Mouse (Mus musculus) forebrain, embryonic 13.5 days (tissue): ENCODE measurements around the gene Tnfrsf9. TPM values are rescaled to one million over a fixed set of nuclear protein-coding genes. Genes with fewer than 3 reads are reported as not detected.
A peak's percentile ranks its signal among the peaks of the same experiment; 100 is the strongest.
"Not testable (repeated sequence)": the region's sequence is repeated elsewhere in the genome, so short reads cannot be mapped to it uniquely, and the experiment has no call there.

ENCODE experiments used
- ATAC-seq: fragments of 200-750 bp; cut with Nextera tagmentation; 2 replicates; pipeline ENCODE4 v1.8.0; 2017
- H3K27ac ChIP-seq: fragments of 300-500 bp; sonication (generic); 2 replicates; pipeline ENCODE4 v1.5.1; 2015; ENCODE audit warnings: inconsistent platforms, mild to moderate bottlenecking, moderate library complexity
- H3K27me3 ChIP-seq: fragments of 300-500 bp; sonication (generic); 2 replicates; pipeline ENCODE4 v1.6.1; 2015; ENCODE audit warnings: mild to moderate bottlenecking, inconsistent platforms
- H3K36me3 ChIP-seq: fragments of 300-500 bp; sonication (generic); 2 replicates; pipeline ENCODE4 v1.6.1; 2015; ENCODE audit warnings: mild to moderate bottlenecking, inconsistent platforms; ENCODE audit not compliant: poor library complexity, severe bottlenecking
- H3K4me1 ChIP-seq: fragments of 300-500 bp; sonication (generic); 2 replicates; pipeline ENCODE4 v1.6.1; 2015; ENCODE audit warnings: inconsistent platforms
- H3K4me2 ChIP-seq: fragments of 300-500 bp; sonication (generic); 2 replicates; pipeline ENCODE4 v1.6.1; 2015; ENCODE audit warnings: inconsistent platforms, mild to moderate bottlenecking, moderate library complexity
- H3K4me3 ChIP-seq: fragments of 300-500 bp; sonication (generic); 2 replicates; pipeline ENCODE4 v1.5.1; 2015; ENCODE audit warnings: mild to moderate bottlenecking, inconsistent platforms
- H3K9ac ChIP-seq: fragments of 300-500 bp; sonication (generic); 2 replicates; pipeline ENCODE4 v1.6.1; 2015; ENCODE audit warnings: mild to moderate bottlenecking, inconsistent platforms
- H3K9me3 ChIP-seq: fragments of 300-500 bp; sonication (generic); replicated peaks from 2 replicates; pipeline ENCODE4 v1.6.1; 2016; ENCODE audit warnings: inconsistent platforms
- WGBS: fragments of 180-500 bp; shearing (Covaris S2); methylation state at CpG from one replicate; pipeline ENCODE4 v1.1.7; 2015; 5-methylcytosine and 5-hydroxymethylcytosine counted together
- polyA plus RNA-seq: library from polyadenylated mRNA; unstranded; fragments of >200 nt; fragmentation: Nextera tagmentation; extraction: Ambion mirVana; gene quantifications from 2 replicates; pipeline ENCODE4 v1.2.1, GENCODE M21; 2015

Gene Tnfrsf9
- polyA plus RNA-seq, 1 experiment from 2014 or later: 0.13 TPM

DNA sequence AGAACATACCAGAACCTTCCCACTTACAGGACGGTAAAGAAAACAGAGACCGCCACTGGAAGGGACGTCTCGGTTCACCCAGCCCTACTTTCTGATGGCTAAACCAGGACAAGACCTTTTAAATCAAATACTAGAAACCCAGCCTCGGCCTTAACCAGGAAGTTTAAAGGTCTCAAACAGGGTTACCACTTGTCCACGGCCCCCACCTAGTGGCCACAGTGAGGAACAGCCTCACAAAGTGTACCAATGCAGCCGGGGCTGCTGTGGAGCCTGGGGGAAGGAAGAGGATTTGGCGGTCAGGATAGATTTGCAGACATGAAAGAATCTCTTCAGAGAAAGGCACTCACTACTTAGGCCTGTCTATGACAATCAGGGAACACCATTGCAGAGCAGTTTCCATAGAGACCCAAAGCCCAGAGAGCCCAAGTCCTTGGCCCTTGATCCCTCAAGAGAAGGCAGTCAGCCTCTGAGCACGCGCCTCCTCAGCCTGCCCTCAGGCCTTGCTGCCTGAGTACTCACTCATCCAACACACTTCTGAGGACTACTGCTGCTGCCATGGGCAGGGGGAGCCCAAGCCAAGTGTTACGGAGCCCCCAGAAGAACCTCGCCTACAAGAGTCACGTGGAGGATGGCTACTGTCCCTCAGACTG, 15.5 kb upstream of the Tnfrsf9 start:
- H3K4me2 ChIP-seq: no peak overlapping the region
- no peaks in the 10 kb centered on the region for H3K4me1 ChIP-seq
- H3K4me3 ChIP-seq: no peak overlapping the region
- no peak overlapping the region for H3K9ac ChIP-seq
- H3K36me3 ChIP-seq: peaks cover 83% of the 10 kb centered on the region
- 58% methylated on average over 13 of the region's 13 CpGs for WGBS
- ATAC-seq: no peak
- H3K27ac ChIP-seq: no peak overlapping the region
- no peaks in the 10 kb centered on the region for H3K27me3 ChIP-seq
- H3K9me3 ChIP-seq: no peaks in the 10 kb centered on the region

DNA sequence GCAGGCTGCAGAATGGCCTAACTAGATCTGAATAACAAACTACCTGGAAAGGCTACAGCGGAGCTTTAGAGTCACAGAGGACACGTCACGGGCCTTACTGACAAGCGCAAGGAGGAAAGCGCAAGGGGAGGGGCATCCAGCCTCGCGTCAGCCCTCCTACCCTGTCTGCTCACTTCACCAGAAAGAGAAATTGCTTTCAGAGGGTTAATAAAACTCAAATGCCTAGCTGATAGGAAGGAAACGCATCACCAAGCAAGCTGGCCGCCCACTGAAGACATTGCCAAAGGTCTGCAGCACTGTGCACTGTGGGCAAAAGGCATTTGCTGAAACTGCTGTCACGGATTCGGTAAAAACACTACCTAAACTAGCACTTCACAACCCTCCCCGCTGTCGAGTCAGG, 13.9 kb upstream of the Tnfrsf9 start:
- Histone ChIP-seq H3K4me2 (no peak overlapping the region), H3K27me3 (no peaks in the 10 kb centered on the region), H3K27ac (no peak overlapping the region), H3K9me3 (no peaks in the 10 kb centered on the region), H3K36me3 (peaks cover 93% of the 10 kb centered on the region), H3K4me3 (no peak overlapping the region), H3K4me1 (no peaks in the 10 kb centered on the region), H3K9ac (no peak overlapping the region)
- WGBS: 96% methylated on average over 13 of the region's 13 CpGs
- no peak for ATAC-seq

DNA sequence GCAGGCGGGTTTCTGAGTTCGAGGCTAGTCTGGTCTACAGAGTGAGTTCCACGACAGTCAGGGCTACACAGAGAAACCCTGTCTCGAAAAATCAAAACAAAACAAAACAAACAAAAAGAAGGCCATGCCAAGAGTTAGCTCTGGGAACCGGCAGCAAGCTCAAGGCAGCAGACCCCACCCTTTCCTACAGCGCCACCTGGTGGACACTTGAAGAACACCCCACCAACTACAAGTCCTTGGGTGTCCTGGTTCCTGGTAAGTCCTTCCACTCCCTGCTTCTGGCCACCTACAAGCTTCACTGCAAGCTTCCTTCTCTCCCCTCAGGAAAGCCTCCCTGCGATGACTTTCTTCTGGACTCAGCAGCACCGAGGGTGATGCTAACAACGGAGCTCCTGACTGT, 12.7 kb upstream of the Tnfrsf9 start:
- no peak overlapping the region for H3K4me3 ChIP-seq
- H3K36me3 ChIP-seq: peaks cover 86% of the 10 kb centered on the region
- H3K27me3 ChIP-seq: no peaks in the 10 kb centered on the region
- no peak overlapping the region for H3K9ac ChIP-seq
- H3K4me1 ChIP-seq: no peaks in the 10 kb centered on the region
- 54% methylated on average over 9 of the region's 9 CpGs for WGBS
- no peak for ATAC-seq
- no peak overlapping the region for H3K27ac ChIP-seq
- H3K9me3 ChIP-seq: no peaks in the 10 kb centered on the region
- no peak overlapping the region for H3K4me2 ChIP-seq

GRCm38 (mm10) chr4:150902062-150902461, 12.3 kb upstream of the Tnfrsf9 start:
- no peak overlapping the region for H3K27ac ChIP-seq

GRCm38 (mm10) chr4:150903091-150903742, 11.1 kb upstream of the Tnfrsf9 start:
- H3K4me2 ChIP-seq: no peak overlapping the region
- H3K4me3 ChIP-seq: no peak overlapping the region
- no peaks in the 10 kb centered on the region for H3K27me3 ChIP-seq
- peaks cover 10% of the 10 kb centered on the region for H3K4me1 ChIP-seq
- 96% methylated on average over 14 of the region's 14 CpGs for WGBS
- H3K36me3 ChIP-seq: peaks cover 71% of the 10 kb centered on the region
- no peak overlapping the region for H3K27ac ChIP-seq
- H3K9me3 ChIP-seq: no peaks in the 10 kb centered on the region
- no peak overlapping the region for H3K9ac ChIP-seq
- ATAC-seq: no peak

More at GRCm38 (mm10) chr4:150902062-150902461, 12.3 kb upstream of the Tnfrsf9 start:
- Histone ChIP-seq H3K4me2 (no peak overlapping the region), H3K27me3 (no peaks in the 10 kb centered on the region), H3K9ac (no peak overlapping the region), H3K4me3 (no peak overlapping the region), H3K36me3 (peaks cover 82% of the 10 kb centered on the region), H3K9me3 (no peaks in the 10 kb centered on the region), H3K4me1 (no peaks in the 10 kb centered on the region)
- no peak for ATAC-seq
- 90% methylated on average over 12 of the region's 12 CpGs for WGBS

DNA sequence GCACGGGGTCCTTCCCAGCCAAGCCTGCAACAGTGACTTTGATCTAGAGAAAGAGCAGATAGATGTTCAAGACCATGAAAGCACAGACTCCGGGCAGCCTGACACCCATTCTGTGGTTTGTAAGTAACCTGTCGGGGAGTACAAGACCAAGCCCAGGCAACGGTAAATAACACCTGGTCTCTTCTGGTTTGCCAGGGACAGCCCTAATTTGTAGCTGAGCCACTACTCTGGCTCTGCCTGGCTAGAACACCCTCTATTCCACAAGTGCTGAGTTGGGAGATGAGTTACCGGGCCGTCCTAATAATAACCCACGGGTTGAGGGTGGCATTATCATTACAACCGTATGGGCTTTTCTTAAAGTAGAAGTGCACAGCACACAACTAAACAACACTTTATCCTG, 7.3 kb upstream of the Tnfrsf9 start:
- no peak overlapping the region for H3K4me2 ChIP-seq
- no peak for ATAC-seq
- peaks cover 19% of the 10 kb centered on the region for H3K4me1 ChIP-seq
- WGBS: 92% methylated on average over 8 of the region's 8 CpGs
- no peak overlapping the region for H3K27ac ChIP-seq
- no peaks in the 10 kb centered on the region for H3K9me3 ChIP-seq
- peaks cover 35% of the 10 kb centered on the region for H3K36me3 ChIP-seq
- H3K4me3 ChIP-seq: no peak overlapping the region
- no peak overlapping the region for H3K9ac ChIP-seq
- no peaks in the 10 kb centered on the region for H3K27me3 ChIP-seq

- peak overlapping the region; percentile 76; the same call in 1 of the 2 replicates for H3K4me3 ChIP-seq
- not testable (repeated sequence) for H3K27ac ChIP-seq, H3K9me3 ChIP-seq, ATAC-seq, H3K27me3 ChIP-seq, H3K9ac ChIP-seq
- peaks cover 20% of the 10 kb centered on the region for H3K36me3 ChIP-seq
- H3K4me1 ChIP-seq: peaks cover 24% of the 10 kb centered on the region
- H3K4me2 ChIP-seq: peak overlapping the region; percentile 85
- WGBS: 77% methylated on average over 5 of the region's 5 CpGs
These were observed 5.8 kb upstream of the Tnfrsf9 start for GRCm38 (mm10) chr4:150908512-150908911.

- Histone ChIP-seq H3K27me3 (no peaks in the 10 kb centered on the region), H3K4me3 (peak overlapping the region; percentile 76), H3K4me1 (peaks cover 28% of the 10 kb centered on the region), H3K9ac (peak overlapping the region; percentile 91), H3K4me2 (peak overlapping the region; percentile 85), H3K9me3 (no peaks in the 10 kb centered on the region), H3K36me3 (peaks cover 12% of the 10 kb centered on the region), H3K27ac (peak overlapping the region; percentile 79)
- ATAC-seq: peak; percentile 93
- WGBS: under 1% methylated on average over 54 of the region's 56 CpGs
These were observed 4.8 kb upstream of the Tnfrsf9 start for GRCm38 (mm10) chr4:150909451-150910156.

DNA sequence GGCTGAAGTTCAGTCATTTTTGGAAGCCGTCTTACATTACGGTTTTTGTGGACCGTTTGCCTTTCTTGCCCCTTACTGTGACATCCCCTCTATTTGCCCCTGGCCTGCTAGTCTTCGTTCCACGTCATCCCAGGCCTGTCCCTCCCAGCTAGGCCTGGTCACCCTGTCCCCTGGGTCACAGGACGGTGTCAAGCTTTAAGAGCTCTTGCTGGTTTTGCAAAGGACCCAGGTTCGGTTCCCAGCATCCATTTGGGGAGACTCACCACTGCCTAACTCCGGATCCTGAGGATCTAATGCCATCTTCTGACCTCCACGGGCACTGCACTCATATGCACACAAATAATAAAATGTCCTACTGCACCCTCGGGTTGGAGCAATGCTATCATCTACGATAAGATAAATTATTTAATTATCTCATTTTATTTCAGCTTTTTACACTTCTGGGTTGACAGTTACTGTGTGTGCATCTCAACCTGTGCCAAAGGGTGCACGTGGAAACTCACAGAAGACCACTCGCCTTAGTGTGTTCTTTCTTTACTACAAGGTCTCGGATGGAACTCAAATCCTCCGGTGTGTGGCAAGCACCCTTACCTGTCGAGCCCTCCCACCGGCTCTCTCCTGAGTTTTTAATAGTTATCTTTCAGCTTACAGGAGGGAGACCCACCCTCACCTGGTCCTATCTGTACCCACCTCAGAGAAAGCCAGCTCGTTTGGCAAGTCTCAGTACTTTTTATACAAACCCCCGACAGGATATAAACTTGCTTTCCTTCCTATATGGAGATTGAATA, 4.0 kb upstream of the Tnfrsf9 start:
- Histone ChIP-seq H3K4me1 (peaks cover 34% of the 10 kb centered on the region), H3K27me3 (no peaks in the 10 kb centered on the region), H3K27ac (no peak overlapping the region), H3K9me3 (no peaks in the 10 kb centered on the region), H3K4me3 (peak overlapping the region; percentile 76), H3K4me2 (peak overlapping the region; percentile 85), H3K9ac (no peak overlapping the region), H3K36me3 (peaks cover 7% of the 10 kb centered on the region)
- ATAC-seq: no peak
- WGBS: 85% methylated on average over 19 of the region's 19 CpGs

GRCm38 (mm10) chr4:150913743-150914142, 619 bp upstream of the Tnfrsf9 start:
- H3K4me2 ChIP-seq: peak overlapping the region; percentile 74
- no peaks in the 10 kb centered on the region for H3K9me3 ChIP-seq
- 19% methylated on average over 12 of the region's 12 CpGs for whole genome bisulfite sequencing
- H3K27me3 ChIP-seq: no peaks in the 10 kb centered on the region
- peaks cover 22% of the 10 kb centered on the region for H3K4me1 ChIP-seq
- peak overlapping the region; percentile 82 for H3K9ac ChIP-seq
- peak overlapping the region; percentile 78 for H3K27ac ChIP-seq
- peak overlapping the region; percentile 69 for H3K4me3 ChIP-seq
- H3K36me3 ChIP-seq: no peaks in the 10 kb centered on the region
- no peak for ATAC-seq

DNA sequence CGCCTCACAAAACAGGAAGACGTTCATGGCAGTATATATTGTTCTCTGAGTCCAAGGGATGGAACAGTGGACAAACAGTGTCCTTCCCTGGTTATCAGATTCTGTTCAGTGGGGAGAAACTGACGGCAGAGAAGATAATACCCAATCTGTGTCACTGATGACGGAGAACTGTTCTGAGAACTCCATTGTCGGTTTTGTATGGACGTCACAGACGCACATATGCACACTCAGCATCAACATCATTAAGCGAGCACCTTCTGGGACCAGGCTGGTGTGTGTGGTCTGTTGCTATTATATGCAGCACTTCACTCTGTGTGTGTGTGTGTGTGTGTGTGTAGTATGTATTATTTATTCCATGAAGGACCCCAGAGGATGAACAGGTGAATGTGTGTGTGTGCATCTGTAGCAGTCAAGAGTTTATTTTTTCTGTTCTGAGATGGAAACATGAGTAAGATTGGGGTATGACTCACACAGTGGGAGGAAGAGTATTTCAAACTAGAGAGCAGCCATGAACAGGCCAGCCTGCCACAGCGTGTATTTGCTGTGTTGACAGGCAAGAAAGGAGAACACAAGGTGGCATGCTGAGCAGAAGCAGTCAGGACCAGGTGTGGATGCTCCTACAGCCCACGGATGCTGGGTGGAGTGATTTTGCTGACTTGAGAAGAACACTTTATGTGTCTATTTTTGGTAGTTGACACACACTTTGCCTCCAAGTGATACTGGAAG, 982 bp downstream of the Tnfrsf9 start:
- ATAC-seq: no peak
- Histone ChIP-seq H3K4me1 (peaks cover 18% of the 10 kb centered on the region), H3K4me2 (peak overlapping the region; percentile 74), H3K9me3 (no peaks in the 10 kb centered on the region), H3K27ac (peak overlapping the region; percentile 57; the same call in 1 of the 2 replicates), H3K27me3 (no peaks in the 10 kb centered on the region), H3K4me3 (peak overlapping the region; percentile 69), H3K36me3 (no peaks in the 10 kb centered on the region), H3K9ac (peak overlapping the region; percentile 82)
- 44% methylated on average over 10 of the region's 10 CpGs for WGBS
